Mouse (Mus musculus): Measurements from ENCODE around the gene Rnf111. TPM values are rescaled to one million over a fixed set of nuclear protein-coding genes. Genes with fewer than 3 reads are reported as not detected.

Rnf111 gene
- polyA plus RNA-seq, 1 experiment from 2014 or later, result 8.0 TPM

- ATAC-seq (ENCODE audit: insufficient read depth), result no peak
- WGBS (ENCODE audit: insufficient replicate concordance), result 56% methylated on average over 7 of the region's 7 CpGs
- H3K27ac ChIP-seq (replicated peaks), result no peak overlapping the region
Observed at GRCm38 (mm10) chr9:70524366-70524765, 20.8 kb upstream of the Rnf111 start.

GRCm38 (mm10) chr9:70523813-70524212 lies 20.3 kb upstream of the Rnf111 start:
- 69% methylated on average over 3 of the region's 3 CpGs for WGBS (ENCODE audit: insufficient replicate concordance)
- ATAC-seq (ENCODE audit: insufficient read depth), result no peak
- H3K4me1 ChIP-seq (replicated peaks), result no peaks in the 10 kb centered on the region

More at GRCm38 (mm10) chr9:70524366-70524765, 20.8 kb upstream of the Rnf111 start:
- Histone ChIP-seq H3K4me3 (replicated peaks) (no peak overlapping the region), H3K27me3 (no peaks in the 10 kb centered on the region), H3K9me3 (replicated peaks) (no peaks in the 10 kb centered on the region), H3K4me1 (replicated peaks) (no peaks in the 10 kb centered on the region), H3K36me3 (replicated peaks) (no peaks in the 10 kb centered on the region), H3K9ac (no peak overlapping the region), H3K4me2 (no peak overlapping the region)

DNA sequence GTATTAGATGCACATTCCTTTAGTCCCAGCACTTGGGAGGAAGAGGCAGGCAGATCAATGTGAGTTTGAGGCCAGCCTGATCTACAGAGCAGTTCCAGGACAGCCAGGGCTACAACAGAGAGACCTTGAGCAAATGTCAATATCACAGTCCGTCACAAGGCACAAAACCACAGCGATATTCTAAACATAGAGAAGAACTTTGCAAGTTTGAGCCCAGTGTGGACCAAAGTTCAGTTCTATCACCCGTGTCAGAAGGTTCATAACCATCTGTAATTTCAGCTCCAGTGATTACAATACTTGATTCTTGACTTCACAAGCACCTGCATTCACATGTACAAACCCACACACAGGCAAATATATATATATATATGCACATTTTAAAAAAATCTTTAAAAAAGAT lies 17.1 kb upstream of the Rnf111 start:
- Histone ChIP-seq H3K36me3 (replicated peaks) (no peaks in the 10 kb centered on the region), H3K27me3 (no peaks in the 10 kb centered on the region), H3K4me3 (replicated peaks) (no peak overlapping the region), H3K27ac (replicated peaks) (no peak overlapping the region), H3K4me2 (no peak overlapping the region), H3K9me3 (replicated peaks) (no peaks in the 10 kb centered on the region), H3K4me1 (replicated peaks) (no peaks in the 10 kb centered on the region), H3K9ac (no peak overlapping the region)
- WGBS (ENCODE audit: insufficient replicate concordance), result 62% methylated on average over 3 of the region's 3 CpGs
- ATAC-seq (ENCODE audit: insufficient read depth), result no peak

More at GRCm38 (mm10) chr9:70523813-70524212, 20.3 kb upstream of the Rnf111 start:
- Histone ChIP-seq H3K4me2 (no peak overlapping the region), H3K9me3 (replicated peaks) (no peaks in the 10 kb centered on the region), H3K27me3 (no peaks in the 10 kb centered on the region), H3K27ac (replicated peaks) (no peak overlapping the region), H3K4me3 (replicated peaks) (no peak overlapping the region), H3K9ac (no peak overlapping the region), H3K36me3 (replicated peaks) (no peaks in the 10 kb centered on the region)

- Histone ChIP-seq H3K9ac (no peak overlapping the region), H3K27ac (replicated peaks) (no peak overlapping the region), H3K36me3 (replicated peaks) (no peaks in the 10 kb centered on the region), H3K4me3 (replicated peaks) (no peak overlapping the region), H3K4me2 (no peak overlapping the region), H3K4me1 (replicated peaks) (0 out of 2 replicates have a peak, but pooled peaks cover 10% of the 10 kb centered on the region), H3K27me3 (0 out of 2 replicates have a peak, but pooled peaks cover under 1% of the 10 kb centered on the region), H3K9me3 (replicated peaks) (no peaks in the 10 kb centered on the region)
- ATAC-seq (ENCODE audit: insufficient read depth), result no peak
- 61% methylated on average over 7 of the region's 7 CpGs for WGBS (ENCODE audit: insufficient replicate concordance)
Observed at GRCm38 (mm10) chr9:70511681-70512080, 8.2 kb upstream of the Rnf111 start.

GRCm38 (mm10) chr9:70510998-70511583 lies 7.6 kb upstream of the Rnf111 start:
- ATAC-seq (ENCODE audit: insufficient read depth), result no peak
- Histone ChIP-seq H3K4me1 (replicated peaks) (0 out of 2 replicates have a peak, but pooled peaks cover 10% of the 10 kb centered on the region), H3K9ac (no peak overlapping the region), H3K9me3 (replicated peaks) (no peaks in the 10 kb centered on the region), H3K4me3 (replicated peaks) (no peak overlapping the region), H3K27me3 (0 out of 2 replicates have a peak, but pooled peaks cover 6% of the 10 kb centered on the region), H3K27ac (replicated peaks) (no peak overlapping the region), H3K4me2 (no peak overlapping the region), H3K36me3 (replicated peaks) (no peaks in the 10 kb centered on the region)
- 48% methylated on average over 10 of the region's 10 CpGs for WGBS (ENCODE audit: insufficient replicate concordance)

DNA sequence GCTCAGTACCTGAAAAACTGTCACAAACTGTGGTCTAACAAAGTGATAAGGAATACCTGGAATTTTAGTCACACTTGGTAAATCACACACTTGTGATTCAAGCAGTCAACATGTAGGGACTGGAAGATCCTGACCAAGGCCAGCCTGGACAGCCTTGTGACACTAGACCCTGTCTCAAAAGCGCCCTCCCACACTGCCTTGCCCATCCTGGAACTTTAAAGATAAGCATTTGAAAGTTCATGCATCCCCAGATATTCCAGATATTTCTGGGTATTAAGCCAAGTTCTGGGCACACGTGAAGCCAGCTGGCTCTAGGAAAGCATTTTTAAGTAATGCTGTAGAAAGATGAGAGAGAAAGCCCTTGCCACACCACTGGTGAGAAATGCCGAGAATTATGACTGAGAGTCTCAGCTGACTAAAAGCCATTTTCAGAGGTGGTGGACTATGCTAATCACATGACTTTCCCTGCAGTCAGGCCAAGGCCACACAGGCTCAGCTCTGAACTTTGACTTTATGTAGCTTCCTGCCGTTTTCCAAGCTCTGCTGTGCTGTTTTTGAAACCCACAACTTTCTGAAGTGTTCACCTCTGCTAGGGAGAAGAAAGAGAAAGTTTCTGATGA lies 6.5 kb upstream of the Rnf111 start:
- Histone ChIP-seq H3K4me1 (replicated peaks) (0 out of 2 replicates have a peak, but pooled peaks cover 10% of the 10 kb centered on the region), H3K27ac (replicated peaks) (peak overlapping the region; percentile 38), H3K9me3 (replicated peaks) (no peaks in the 10 kb centered on the region), H3K27me3 (0 out of 2 replicates have a peak, but pooled peaks cover 8% of the 10 kb centered on the region), H3K4me3 (replicated peaks) (no peak overlapping the region), H3K4me2 (no peak overlapping the region), H3K36me3 (replicated peaks) (no peaks in the 10 kb centered on the region), H3K9ac (no peak overlapping the region)
- ATAC-seq (ENCODE audit: insufficient read depth), result no peak
- 51% methylated on average over 4 of the region's 4 CpGs for WGBS (ENCODE audit: insufficient replicate concordance)

GRCm38 (mm10) chr9:70506787-70507186 lies 3.3 kb upstream of the Rnf111 start:
- no peak for ATAC-seq (ENCODE audit: insufficient read depth)
- WGBS (ENCODE audit: insufficient replicate concordance), result 64% methylated on average over 8 of the region's 8 CpGs

GRCm38 (mm10) chr9:70506186-70506585 lies 2.7 kb upstream of the Rnf111 start:
- ATAC-seq (ENCODE audit: insufficient read depth), result no peak
- H3K9me3 ChIP-seq (replicated peaks), result no peaks in the 10 kb centered on the region
- H3K4me2 ChIP-seq, result no peak overlapping the region
- H3K36me3 ChIP-seq (replicated peaks), result no peaks in the 10 kb centered on the region
- H3K9ac ChIP-seq, result no peak overlapping the region
- WGBS (ENCODE audit: insufficient replicate concordance), result 47% methylated on average over 2 of the region's 2 CpGs
- peaks cover 30% of the 10 kb centered on the region for H3K4me1 ChIP-seq (replicated peaks)
- 0 out of 2 replicates have a peak, but pooled peaks cover 8% of the 10 kb centered on the region for H3K27me3 ChIP-seq
- H3K27ac ChIP-seq (replicated peaks), result no peak overlapping the region
- H3K4me3 ChIP-seq (replicated peaks), result no peak overlapping the region

More at GRCm38 (mm10) chr9:70506787-70507186, 3.3 kb upstream of the Rnf111 start:
- Histone ChIP-seq H3K27ac (replicated peaks) (no peak overlapping the region), H3K4me1 (replicated peaks) (peaks cover 24% of the 10 kb centered on the region), H3K9ac (no peak overlapping the region), H3K27me3 (0 out of 2 replicates have a peak, but pooled peaks cover 8% of the 10 kb centered on the region), H3K4me2 (no peak overlapping the region), H3K4me3 (replicated peaks) (no peak overlapping the region), H3K36me3 (replicated peaks) (no peaks in the 10 kb centered on the region), H3K9me3 (replicated peaks) (no peaks in the 10 kb centered on the region)

GRCm38 (mm10) chr9:70503015-70503603 lies 416 bp downstream of the Rnf111 start:
- Histone ChIP-seq H3K4me1 (replicated peaks) (peaks cover 24% of the 10 kb centered on the region), H3K36me3 (replicated peaks) (0 out of 2 replicates have a peak, but pooled peaks cover 3% of the 10 kb centered on the region), H3K27me3 (0 out of 2 replicates have a peak, but pooled peaks cover 8% of the 10 kb centered on the region), H3K4me2 (peak overlapping the region; percentile 71), H3K4me3 (replicated peaks) (peak overlapping the region; percentile 84), H3K9ac (peak overlapping the region; percentile 91), H3K9me3 (replicated peaks) (no peaks in the 10 kb centered on the region), H3K27ac (replicated peaks) (peak overlapping the region; percentile 96)
- ATAC-seq (ENCODE audit: insufficient read depth), result peak; percentile 83
- WGBS (ENCODE audit: insufficient replicate concordance), result 1% methylated on average over 63 of the region's 70 CpGs

GRCm38 (mm10) chr9:70502284-70503014 lies 1.1 kb downstream of the Rnf111 start:
- H3K27ac ChIP-seq (replicated peaks), result peak overlapping the region; percentile 96
- H3K36me3 ChIP-seq (replicated peaks), result 0 out of 2 replicates have a peak, but pooled peaks cover 3% of the 10 kb centered on the region
- WGBS (ENCODE audit: insufficient replicate concordance), result 27% methylated on average over 10 of the region's 10 CpGs
- H3K4me3 ChIP-seq (replicated peaks), result peak overlapping the region; percentile 84
- H3K27me3 ChIP-seq, result 0 out of 2 replicates have a peak, but pooled peaks cover 8% of the 10 kb centered on the region
- H3K4me1 ChIP-seq (replicated peaks), result peaks cover 28% of the 10 kb centered on the region
- H3K9me3 ChIP-seq (replicated peaks), result no peaks in the 10 kb centered on the region
- peak overlapping the region; percentile 71 for H3K4me2 ChIP-seq
- ATAC-seq (ENCODE audit: insufficient read depth), result no peak
- peak overlapping the region; percentile 91 for H3K9ac ChIP-seq
